Mouse (Mus musculus): ENCODE data around the gene Cdh6. TPM values are rescaled to one million over a fixed set of nuclear protein-coding genes. Genes with fewer than 3 reads are reported as not detected.
A peak's percentile ranks its signal among the peaks of the same experiment; 100 is the strongest.

Gene Cdh6
- total RNA-seq (2021), result 10 to 100 TPM in 1 of 2 experiments, 1 to 10 TPM in 1; 6.9 to 10.7 TPM
- long read RNA-seq, experiment 1, full-length matches to known transcripts, result 1 of 7 reads
- long read RNA-seq, experiment 1, partial matches to known transcripts, result 2 of 7 reads
- long read RNA-seq, experiment 1, other reads (novel, unspliced or antisense), result 4 of 7 reads
- long read RNA-seq, experiment 2, full-length matches to known transcripts, result 1 of 4 reads
- long read RNA-seq, experiment 2, partial matches to known transcripts, result 0 of 4 reads
- long read RNA-seq, experiment 2, other reads (novel, unspliced or antisense), result 3 of 4 reads

DNA sequence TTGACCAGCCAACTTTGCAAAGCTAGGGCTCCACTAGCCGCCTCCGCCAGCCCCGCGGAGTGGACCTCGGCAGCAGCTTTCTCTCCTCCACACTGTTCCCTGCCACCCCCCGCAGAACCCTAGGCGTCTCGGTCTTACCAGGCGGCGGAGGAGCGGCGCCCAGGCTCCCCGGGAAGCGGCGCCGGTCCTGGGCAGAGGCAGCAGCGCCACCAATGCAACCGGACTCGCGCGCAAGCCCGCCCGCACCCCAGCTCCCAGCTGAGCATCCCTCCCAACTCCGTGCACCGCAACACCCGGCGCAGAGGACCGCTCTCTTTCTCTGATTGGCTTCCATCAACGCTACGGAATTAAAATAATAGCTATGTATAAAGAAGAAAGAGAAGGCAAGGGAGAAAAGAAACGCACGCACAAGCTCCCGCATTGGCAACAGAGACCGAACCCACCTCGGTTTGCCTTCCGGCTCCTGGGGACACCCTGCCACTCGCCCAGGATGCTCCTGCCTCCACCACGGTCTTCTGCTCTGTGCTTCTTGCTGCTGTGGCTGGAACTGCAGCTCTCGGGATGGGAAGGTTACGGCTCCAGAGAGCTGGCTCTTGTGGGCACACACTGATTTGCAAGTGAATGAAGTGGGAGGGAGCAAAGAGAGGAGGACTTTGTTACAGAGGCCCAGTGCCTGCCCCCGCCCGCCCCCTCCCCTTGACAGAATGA, at the start of gene Cdh6:
Gene Cdh6, minus strand, starts transcription at position 605 of the 708 bp plus-strand sequence.
- DNase-seq (ENCODE audit: low spot score in 2 of 2), result peak; percentile 55 to 68

- no peak for DNase-seq (ENCODE audit: low spot score in 2 of 2)
Measured at GRCm38 (mm10) chr15:13219727-13220454, 46.4 kb upstream of the Cdh6 start.

DNA sequence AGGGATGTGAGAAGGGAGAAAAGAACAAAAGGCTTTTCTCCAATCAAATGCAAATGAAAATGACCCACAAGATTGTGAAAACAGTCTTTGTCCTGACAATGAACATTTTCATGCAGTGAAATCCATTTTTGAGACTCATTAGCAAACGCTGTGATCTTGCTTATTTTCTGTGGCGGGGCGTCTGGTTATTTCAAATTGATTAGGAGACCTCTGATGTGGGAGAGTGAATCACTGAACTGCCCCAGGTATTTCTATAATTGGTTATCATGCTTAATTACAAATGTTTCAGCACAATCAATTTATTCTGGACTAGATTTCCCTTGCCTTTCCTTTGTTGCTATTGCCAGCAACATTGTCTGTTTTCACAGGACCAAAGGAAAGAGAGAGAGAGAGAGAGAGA, 44.3 kb upstream of the Cdh6 start:
- no peak for DNase-seq (ENCODE audit: low spot score in 2 of 2)

DNA sequence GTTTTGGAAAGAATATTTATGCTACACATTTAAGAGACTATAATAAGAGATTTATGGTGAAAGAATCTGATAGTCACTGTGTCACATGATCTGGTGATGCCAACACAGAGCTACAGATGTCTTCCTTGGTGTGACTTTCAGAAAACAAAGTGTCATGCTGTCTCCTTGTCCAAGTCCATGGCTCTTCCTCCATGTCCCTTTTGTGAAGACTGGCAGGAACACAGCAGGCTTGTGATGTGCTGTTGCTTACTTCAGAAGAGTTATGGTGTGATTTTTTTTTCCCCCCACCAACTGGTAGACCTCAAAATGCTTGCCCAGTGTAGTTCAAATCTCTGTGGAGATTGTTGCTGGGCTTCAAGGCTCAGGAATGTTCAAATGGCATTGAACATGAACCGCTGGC, 43.7 kb upstream of the Cdh6 start:
- no peak for DNase-seq (ENCODE audit: low spot score in 2 of 2)

- no peak for DNase-seq (ENCODE audit: low spot score in 2 of 2)
Measured at GRCm38 (mm10) chr15:13212956-13213355, 39.5 kb upstream of the Cdh6 start.

- no peak for DNase-seq (ENCODE audit: low spot score in 2 of 2)
Measured at GRCm38 (mm10) chr15:13212027-13212685, 38.7 kb upstream of the Cdh6 start.

GRCm38 (mm10) chr15:13210186-13210585, 36.7 kb upstream of the Cdh6 start:
- DNase-seq (ENCODE audit: low spot score in 2 of 2), result no peak

DNA sequence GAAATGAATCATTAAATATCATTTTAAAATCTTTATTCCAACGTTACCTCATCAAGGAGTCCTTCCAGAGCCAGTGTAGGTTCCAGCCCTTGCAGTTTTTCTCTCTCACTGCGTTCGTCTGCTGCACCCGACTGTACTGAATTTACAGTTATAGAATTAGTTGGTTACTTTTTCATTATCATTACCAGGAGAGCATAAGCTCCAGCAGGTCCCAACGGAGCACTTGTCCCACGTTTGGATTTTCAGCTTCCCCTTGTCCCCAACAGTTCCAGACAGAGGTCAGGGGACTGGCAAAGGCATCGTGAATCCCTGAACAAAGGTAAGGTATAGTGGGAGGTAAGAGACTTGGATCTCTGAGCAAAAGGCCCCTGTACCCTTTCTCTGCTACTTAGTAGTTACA, 35.2 kb upstream of the Cdh6 start:
- DNase-seq (ENCODE audit: low spot score in 2 of 2), result no peak

DNA sequence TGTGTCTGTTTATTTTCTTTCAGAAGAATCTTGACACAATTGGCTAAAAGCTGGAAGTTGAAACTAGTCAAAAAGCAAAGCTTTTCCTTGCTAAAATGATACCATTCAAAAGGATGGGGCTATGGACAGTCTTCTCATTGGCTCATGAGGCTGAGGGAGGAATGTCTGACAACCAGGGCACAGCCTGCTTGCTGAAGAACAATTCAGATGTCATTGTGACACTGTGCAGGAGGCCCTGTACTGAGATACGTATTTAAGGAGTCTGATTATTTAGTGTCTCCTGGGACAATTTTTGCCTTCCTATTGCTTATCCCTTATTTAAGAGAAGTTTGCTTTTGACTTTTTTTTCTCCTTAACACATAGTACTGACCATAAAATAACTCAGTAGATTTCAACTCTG, 22.8 kb upstream of the Cdh6 start:
- DNase-seq (ENCODE audit: low spot score in 2 of 2), result no peak

- DNase-seq (ENCODE audit: low spot score in 2 of 2), result no peak
Measured at GRCm38 (mm10) chr15:13194048-13194447, 20.6 kb upstream of the Cdh6 start.

DNA sequence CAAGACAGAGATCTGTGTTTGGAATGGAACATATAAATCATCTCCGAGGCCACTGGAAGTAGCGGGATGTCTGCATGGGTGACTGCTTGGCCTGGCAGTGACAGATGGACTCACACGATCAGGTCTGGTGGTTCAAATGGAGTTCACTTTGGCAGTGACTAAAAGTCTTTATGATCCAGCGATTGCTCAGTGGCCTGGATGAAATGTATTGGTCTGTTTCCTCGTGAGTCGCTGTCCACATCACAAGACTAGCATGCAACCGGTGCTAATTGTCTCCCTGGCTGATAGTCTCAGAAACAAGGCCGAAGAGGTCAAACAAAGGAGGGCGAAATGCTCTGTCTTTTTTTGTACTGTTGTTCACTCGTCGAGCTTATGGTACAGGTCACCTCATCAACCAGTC, 19.6 kb upstream of the Cdh6 start:
- DNase-seq (ENCODE audit: low spot score in 2 of 2), result no peak

- DNase-seq (ENCODE audit: low spot score in 2 of 2), result peak in 1 of 2 experiments; percentile 31
Measured at GRCm38 (mm10) chr15:13183661-13184060, 10.2 kb upstream of the Cdh6 start.

DNA sequence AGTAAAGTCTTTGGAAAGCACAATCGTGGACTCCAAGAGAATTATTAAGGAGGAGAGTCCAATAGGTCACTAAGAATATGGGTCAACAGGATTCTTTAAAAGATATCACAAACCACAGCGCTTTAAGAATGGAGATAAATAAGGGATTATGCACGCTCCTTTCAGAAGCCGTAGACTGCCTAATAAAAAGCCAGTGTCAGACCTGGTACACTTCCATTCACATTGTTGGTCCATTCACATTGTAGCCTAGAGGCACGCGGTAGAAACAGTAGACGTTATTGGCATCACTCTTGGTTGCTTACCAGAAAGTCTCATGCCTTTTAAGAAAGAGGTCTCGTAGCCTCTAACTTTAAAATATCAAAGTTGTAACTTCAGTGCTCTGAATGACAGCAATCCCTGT, 8.0 kb upstream of the Cdh6 start:
- no peak for DNase-seq (ENCODE audit: low spot score in 2 of 2)

GRCm38 (mm10) chr15:13181014-13181413, 7.5 kb upstream of the Cdh6 start:
- DNase-seq (ENCODE audit: low spot score in 2 of 2), result peak in 1 of 2 experiments; percentile 15

DNA sequence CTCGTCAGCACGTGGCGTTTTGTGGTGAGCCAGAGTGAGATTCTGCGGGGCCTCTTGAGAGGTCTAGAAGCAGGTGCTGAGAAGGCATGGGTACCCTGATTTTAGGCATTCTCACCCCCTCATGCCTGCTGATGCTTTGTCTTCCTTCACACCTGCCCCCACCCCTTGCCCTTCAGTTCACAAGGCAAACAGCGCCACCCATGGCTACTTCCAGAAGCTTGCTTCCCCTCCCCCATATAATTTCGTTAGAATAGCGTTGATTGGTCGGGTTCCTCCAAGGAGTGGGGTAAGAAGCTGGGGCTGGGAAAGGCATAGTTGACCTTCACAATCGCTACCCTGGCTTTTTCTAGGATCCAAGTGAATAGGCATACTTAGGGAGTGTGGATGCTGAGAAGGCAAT, 2.5 kb upstream of the Cdh6 start:
- no peak for DNase-seq (ENCODE audit: low spot score in 2 of 2)

DNA sequence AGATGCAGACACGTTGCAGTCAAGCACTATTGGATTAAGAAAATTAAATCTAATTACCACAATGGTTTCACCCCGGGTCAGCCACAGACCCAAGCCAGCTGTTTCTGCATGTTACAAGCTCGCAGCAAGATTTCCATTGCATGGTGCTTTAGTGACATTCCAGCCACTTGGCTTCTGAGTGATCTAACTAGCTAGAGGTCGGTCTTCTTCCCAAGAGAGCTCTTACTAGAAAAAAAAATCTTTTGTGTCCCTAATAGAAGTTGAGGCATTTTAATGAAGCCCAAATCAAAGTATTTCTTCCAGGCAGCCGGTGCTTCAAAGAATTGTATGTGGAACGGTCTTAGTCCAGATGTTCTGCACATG, 1.1 kb upstream of the Cdh6 start:
- no peak for DNase-seq (ENCODE audit: low spot score in 2 of 2)

- DNase-seq (ENCODE audit: low spot score in 2 of 2), result peak; percentile 8 to 10
Measured at GRCm38 (mm10) chr15:13173840-13174617, 554 bp upstream of the Cdh6 start.

GRCm38 (mm10) chr15:13172365-13173070, 957 bp downstream of the Cdh6 start:
- peak in 1 of 2 experiments; percentile 8 for DNase-seq (ENCODE audit: low spot score in 2 of 2)

- no peak for DNase-seq (ENCODE audit: low spot score in 2 of 2)
Measured at GRCm38 (mm10) chr15:13171486-13172364, 1.8 kb downstream of the Cdh6 start.
